ENCODE assay signal across 25 mouse cellular contexts in genomic region chr11:82699865-82700410, GRCm38 (mm10).
"Had no signal": no experiment of that assay in that cellular context is flagged by ENCODE, and none has a peak within 500 bp of the region (broad histone marks: within the 10 kb centered on the region; RNA-seq: fewer than 3 reads in every experiment).

No protein-coding gene starts in this region.

- H3K9me3 ChIP-seq: heart, embryonic 10.5 days; heart, embryonic 12.5 days; hindbrain, embryonic 13.5 days; hindbrain, embryonic 15.5 days; intestine, embryonic 15.5 days; limb, embryonic 10.5 days; limb, embryonic 12.5 days; liver, embryonic 13.5 days; liver, embryonic 15.5 days had no signal

- H3K27ac ChIP-seq: heart, embryonic 10.5 days; hindbrain, embryonic 13.5 days; hindbrain, embryonic 15.5 days; hindbrain, postnatal 0 days; intestine, embryonic 15.5 days; layer of hippocampus, adult 2 months; left cerebral cortex, adult 2 months; limb, embryonic 10.5 days; limb, embryonic 12.5 days; liver, embryonic 13.5 days; liver, embryonic 15.5 days had no signal

- H3K36me3 ChIP-seq: heart, embryonic 10.5 days; heart, embryonic 12.5 days; hindbrain, embryonic 13.5 days; hindbrain, embryonic 15.5 days; intestine, embryonic 15.5 days; limb, embryonic 10.5 days; limb, embryonic 12.5 days; liver, embryonic 13.5 days; liver, embryonic 15.5 days had no signal

- DNase-seq: gastrocnemius, postnatal 14 days; gastrocnemius, postnatal 36 days; heart, adult 18-20 months; heart, postnatal 14 days; heart, postnatal 36 days; kidney, adult 18-20 months; kidney, adult 8-10 months; kidney, postnatal 10 days; kidney, postnatal 25 days; kidney, postnatal 4 days; liver; liver, embryonic 13.5 days had no signal

- H3K9ac ChIP-seq: heart, embryonic 12.5 days; hindbrain, embryonic 13.5 days; hindbrain, embryonic 15.5 days; intestine, embryonic 15.5 days; limb, embryonic 12.5 days; liver, embryonic 13.5 days; liver, embryonic 15.5 days had no signal

- H3K4me3 ChIP-seq: heart, embryonic 10.5 days; heart, embryonic 12.5 days; hindbrain, embryonic 13.5 days; hindbrain, embryonic 15.5 days; intestine, embryonic 15.5 days; layer of hippocampus, adult 2 months; left cerebral cortex, adult 2 months; limb, embryonic 10.5 days; limb, embryonic 12.5 days; liver, embryonic 13.5 days; liver, embryonic 15.5 days had no signal

- ATAC-seq: hindbrain, postnatal 0 days; intestine, embryonic 15.5 days; intestine, postnatal 0 days had no signal

- H3K4me1 ChIP-seq: heart, embryonic 10.5 days; heart, embryonic 12.5 days; intestine, embryonic 15.5 days; liver, embryonic 13.5 days; liver, embryonic 15.5 days had no signal

- H3K4me2 ChIP-seq: heart, embryonic 12.5 days; hindbrain, embryonic 13.5 days; hindbrain, embryonic 15.5 days; intestine, embryonic 15.5 days; limb, embryonic 12.5 days; liver, embryonic 11.5 days; liver, embryonic 13.5 days; liver, embryonic 15.5 days had no signal

- H3K27me3 ChIP-seq: hindbrain, embryonic 13.5 days; hindbrain, embryonic 15.5 days; intestine, embryonic 15.5 days; liver, embryonic 13.5 days; liver, embryonic 15.5 days had no signal
